Comparison of ENCODE assay signal across 9 mouse cellular contexts in genomic region chr12:50943741-50944521, GRCm38 (mm10).
DNase-seq lines count a peak whose midpoint lies in the region; ATAC-seq and TF ChIP-seq lines count a peak whose summit lies in the region.
"Had no signal": no experiment of that assay in that cellular context is flagged by ENCODE, and none has a peak within 500 bp of the region (broad histone marks: within the 10 kb centered on the region; RNA-seq: fewer than 3 reads in every experiment).

No protein-coding gene starts in this region.

- peak overlapping the region; percentile 83 for H3K27ac ChIP-seq in forebrain, embryonic 10.5 days
- H3K27ac ChIP-seq in lung, embryonic 15.5 days = no peak overlapping the region

- no peak overlapping the region for H3K4me3 ChIP-seq in E14TG2a.4 (replicated peaks; ENCODE audit: low read length)
- H3K4me3 ChIP-seq in forebrain, embryonic 10.5 days = peak overlapping the region; percentile 46
- peak overlapping the region; percentile 27 for H3K4me3 ChIP-seq in lung, embryonic 15.5 days
- H3K4me3 ChIP-seq: erythroblast, embryonic 14.5 days had no signal

- peaks cover 10% of the 10 kb centered on the region for H3K27me3 ChIP-seq in E14TG2a.4 (ENCODE audit: insufficient read depth, low read length)
- peaks cover 20% of the 10 kb centered on the region for H3K27me3 ChIP-seq in forebrain, embryonic 10.5 days (ENCODE audit: poor library complexity, severe bottlenecking)
- peaks cover 9% of the 10 kb centered on the region for H3K27me3 ChIP-seq in lung, embryonic 15.5 days

- no peaks in the 10 kb centered on the region for H3K36me3 ChIP-seq in E14TG2a.4 (ENCODE audit: insufficient read depth, low read length)
- no peaks in the 10 kb centered on the region for H3K36me3 ChIP-seq in forebrain, embryonic 10.5 days (replicated peaks)
- H3K36me3 ChIP-seq in lung, embryonic 15.5 days = no peaks in the 10 kb centered on the region

- no peak for TF ChIP-seq POLR2A in brain, embryonic 14.5 days (IDR thresholded peaks at IDR 0.05; ENCODE audit: borderline replicate concordance, extremely low read depth, insufficient read depth, insufficient read length, poor library complexity, severe bottlenecking)

- TF ChIP-seq CTCF in E14TG2a.4 (conservative IDR thresholded peaks at IDR 0.05; ENCODE audit: low read length) = peak; percentile 54
- peak; percentile 92 for TF ChIP-seq CTCF in brain, embryonic 14.5 days (IDR thresholded peaks at IDR 0.05; ENCODE audit: borderline replicate concordance, extremely low read depth, insufficient read depth, insufficient read length)

- H3K4me1 ChIP-seq in E14TG2a.4 (replicated peaks; ENCODE audit: low read depth, low read length) = no peaks in the 10 kb centered on the region
- H3K4me1 ChIP-seq in forebrain, embryonic 10.5 days = peaks cover 9% of the 10 kb centered on the region
- no peaks in the 10 kb centered on the region for H3K4me1 ChIP-seq in lung, embryonic 15.5 days

- peak; percentile 97 for DNase-seq in brain, embryonic 14.5 days (ENCODE audit: low read depth)
- DNase-seq in forebrain, embryonic 10.5 days (ENCODE audit: extremely low spot score, low spot score) = peak; percentile 71
- DNase-seq in layer of hippocampus, adult 8-10 months (ENCODE audit: low spot score in 2 of 2) = peak; percentile 70 to 83
- DNase-seq in right cerebral cortex, adult 18-20 months = peak; percentile 84

- H3K9me3 ChIP-seq in E14TG2a.4 (ENCODE audit: low read length) = no peaks in the 10 kb centered on the region
- H3K9me3 ChIP-seq in forebrain, embryonic 10.5 days = 0 out of 2 replicates have a peak, but pooled peaks cover 3% of the 10 kb centered on the region
- no peaks in the 10 kb centered on the region for H3K9me3 ChIP-seq in lung, embryonic 15.5 days

- ATAC-seq in hematopoietic stem cell, adult 5-6 weeks (replicated peaks in 1 of 2; ENCODE audit: insufficient read depth in 1 of 2, low FRiP score in 2 of 2, low TSS enrichment in 1 of 2, low read depth in 1 of 2, poor library complexity in 2 of 2, severe bottlenecking in 2 of 2) = peak; percentile 89 to 94
- ATAC-seq in lung, embryonic 15.5 days (ENCODE audit: borderline replicate concordance, extremely low read depth, low FRiP score, low TSS enrichment) = no peak; the same call in 1 of the 2 replicates
- no peak for ATAC-seq in megakaryocyte-erythroid progenitor cell, adult 5-6 weeks (replicated peaks; ENCODE audit: low FRiP score, low TSS enrichment, poor library complexity, severe bottlenecking)

- 28% methylated on average over 19 of the region's 19 CpGs for WGBS in forebrain, embryonic 10.5 days
- WGBS in lung, embryonic 15.5 days = 22% methylated on average over 19 of the region's 19 CpGs

- H3K9ac ChIP-seq in lung, embryonic 15.5 days = 0 out of 2 replicates have a peak overlapping the region, but pooled peaks have one; percentile 29

- H3K4me2 ChIP-seq in lung, embryonic 15.5 days = peak overlapping the region; percentile 63

Comparison
In these comparisons a context has a peak if more than half of its experiments do, and no peak if none do; other contexts are left out.
1. ATAC-seq: peak in hematopoietic stem cell, adult 5-6 weeks (2 of 2); none in lung, embryonic 15.5 days (single experiment) and megakaryocyte-erythroid progenitor cell, adult 5-6 weeks (single experiment).
2. Peak in every context shown above with its lines, with median percentiles within 50 percentile points of each other: DNase-seq.